ENCODE assay signal across 8 mouse cellular contexts in genomic region chr7:127129638-127130037, GRCm38 (mm10). TPM values are rescaled to one million over a fixed set of nuclear protein-coding genes. Genes with fewer than 3 reads are reported as not detected.
DNase-seq lines count a peak whose midpoint lies in the region; ATAC-seq and TF ChIP-seq lines count a peak whose summit lies in the region.

No protein-coding gene starts in this region.

- TF ChIP-seq CTCF in liver, adult 2 months (IDR thresholded peaks at IDR 0.05; ENCODE audit: low read depth, low read length), result peak; percentile 64

- ATAC-seq in megakaryocyte, adult 5-6 weeks (ENCODE audit: poor library complexity, severe bottlenecking), result peak; percentile 68

- TF ChIP-seq POLR2A in liver, adult 2 months (IDR thresholded peaks at IDR 0.05; ENCODE audit: extremely low read depth, insufficient read depth, low read length), result no peak

- H3K36me3 ChIP-seq in liver, adult 2 months (ENCODE audit: control insufficient read depth, insufficient read depth, low read length), result no peaks in the 10 kb centered on the region

- peak; percentile 54 for DNase-seq in adrenal gland, adult 2 months
- DNase-seq in adrenal gland, adult 8-10 months, result no peak
- DNase-seq in liver, adult 2 months (ENCODE audit: extremely low read depth, low read depth, low spot score), result peak; percentile 78
- DNase-seq in liver, result no peak
- peak; percentile 28 for DNase-seq in cerebellum, adult 8-10 months
- DNase-seq in kidney, postnatal 14 days, result peak; percentile 67
- DNase-seq in c-Kit-positive CD71-positive TER-119-positive erythroid progenitor cells, embryonic 14.5 days (ENCODE audit: low spot score), result no peak

- H3K4me3 ChIP-seq in liver, adult 2 months (ENCODE audit: insufficient read depth, low read depth, low read length), result no peak overlapping the region

- H3K9ac ChIP-seq in liver, adult 2 months (ENCODE audit: low read depth, low read length), result no peak overlapping the region

- peaks cover 3% of the 10 kb centered on the region; the same call in 1 of the 2 replicates for H3K4me1 ChIP-seq in liver, adult 2 months (ENCODE audit: control insufficient read depth, insufficient read depth, low read length)

- H3K79me2 ChIP-seq in liver, adult 2 months (ENCODE audit: control insufficient read depth, insufficient read depth, low read length), result no peaks in the 10 kb centered on the region

- no peak overlapping the region for H3K27ac ChIP-seq in liver, adult 2 months (replicated peaks; ENCODE audit: insufficient read depth, low read depth, low read length)

- WGBS in liver, adult 2 months, result 5% methylated on average over 4 of the region's 4 CpGs

- H3K27me3 ChIP-seq in liver, adult 2 months (ENCODE audit: control insufficient read depth, insufficient read depth, low read length), result no peaks in the 10 kb centered on the region

RNA-seq across cellular contexts. Expression of gene Qprt, which starts 7.6 kb away (rescaled TPM):
- total RNA-seq in adrenal gland, adult 2 months (2021), result under 1 TPM; 0.49 to 0.52 TPM
- 0.77 and 1.0 TPM in 2 replicates for polyA plus RNA-seq in adrenal gland, adult 2 months (2012; rRNA removed)
- total RNA-seq in adrenal gland, adult 8-10 months (2022), result under 1 TPM; 0.12 to 0.83 (median 0.31) TPM
- 116 and 129 TPM in 2 replicates for total RNA-seq in liver, adult 2 months (2014; rRNA removed)
- polyA plus RNA-seq in liver, adult 2 months (2012; rRNA removed), result 196 and 210 TPM in 2 replicates
- total RNA-seq in megakaryocyte, adult 5-6 weeks (2015), result 2.0 and 3.3 TPM in 2 replicates
- total RNA-seq in megakaryocyte, adult 5-6 weeks (2017), result 1.1 and 2.8 TPM in 2 replicates

RNA-seq across cellular contexts. Expression of gene Spn, which starts 8.0 kb away (rescaled TPM):
- total RNA-seq in adrenal gland, adult 2 months (2021), result 1 to 10 TPM in 1 of 2 experiments, under 1 TPM in 1; 0.58 to 1.0 TPM
- 1.0 and 2.0 TPM in 2 replicates for polyA plus RNA-seq in adrenal gland, adult 2 months (2012; rRNA removed)
- 1 to 10 TPM; 1.2 to 2.0 (median 1.7) TPM for total RNA-seq in adrenal gland, adult 8-10 months (2022)
- 0.27 and 0.28 TPM in 2 replicates for total RNA-seq in liver, adult 2 months (2014; rRNA removed)
- polyA plus RNA-seq in liver, adult 2 months (2012; rRNA removed), result 0.54 and 0.88 TPM in 2 replicates
- total RNA-seq in megakaryocyte, adult 5-6 weeks (2015), result 74.6 and 82.8 TPM in 2 replicates
- 241 and 246 TPM in 2 replicates for total RNA-seq in megakaryocyte, adult 5-6 weeks (2017)

RNA-seq across cellular contexts. Expression of gene AI467606, which starts 38.5 kb away (rescaled TPM):
- 1 to 10 TPM; 1.6 to 1.9 TPM for total RNA-seq in adrenal gland, adult 2 months (2021)
- 7.6 TPM in 2 replicates for polyA plus RNA-seq in adrenal gland, adult 2 months (2012; rRNA removed)
- total RNA-seq in adrenal gland, adult 8-10 months (2022), result 1 to 10 TPM; 1.4 to 1.8 (median 1.5) TPM
- total RNA-seq in liver, adult 2 months (2014; rRNA removed), result 0.28 and 0.34 TPM in 2 replicates
- 1.2 and 1.3 TPM in 2 replicates for polyA plus RNA-seq in liver, adult 2 months (2012; rRNA removed)
- total RNA-seq in megakaryocyte, adult 5-6 weeks (2015), result 65.9 and 71.1 TPM in 2 replicates
- 46.6 and 49.2 TPM in 2 replicates for total RNA-seq in megakaryocyte, adult 5-6 weeks (2017)

RNA-seq across cellular contexts. Expression of gene Zg16, which starts 42.5 kb away (rescaled TPM):
- not detected for total RNA-seq in adrenal gland, adult 2 months (2021)
- 0.18 and 0.49 TPM in 2 replicates for polyA plus RNA-seq in adrenal gland, adult 2 months (2012; rRNA removed)
- not detected for total RNA-seq in adrenal gland, adult 8-10 months (2022)
- total RNA-seq in liver, adult 2 months (2014; rRNA removed), result 11.2 and 47.8 TPM in 2 replicates
- 1.2 and 2.3 TPM in 2 replicates for polyA plus RNA-seq in liver, adult 2 months (2012; rRNA removed)
- total RNA-seq in megakaryocyte, adult 5-6 weeks (2015), result 0.96 TPM in 1 of 2 replicates, not detected in the other
- total RNA-seq in megakaryocyte, adult 5-6 weeks (2017), result not detected in 2 replicates

Comparison
In these comparisons a context has a peak if more than half of its experiments do, and no peak if none do; other contexts are left out.
1. DNase-seq: peak in adrenal gland, adult 2 months (single experiment), liver, adult 2 months (single experiment), cerebellum, adult 8-10 months (single experiment) and kidney, postnatal 14 days (single experiment); none in adrenal gland, adult 8-10 months (single experiment), liver (single experiment) and c-Kit-positive CD71-positive TER-119-positive erythroid progenitor cells, embryonic 14.5 days (single experiment).
2. RNA of gene Qprt, which starts 7.6 kb away (total RNA-seq): 116 to 129 TPM in liver, adult 2 months; 1.1 to 3.3 TPM in megakaryocyte, adult 5-6 weeks, 0.49 to 0.52 TPM in adrenal gland, adult 2 months and 0.12 to 0.83 TPM in adrenal gland, adult 8-10 months; every median in the first group is over 10 times any median in the second.
3. RNA of gene Spn, which starts 8.0 kb away (total RNA-seq): 74.6 to 246 TPM in megakaryocyte, adult 5-6 weeks; 1.2 to 2.0 TPM in adrenal gland, adult 8-10 months, 0.58 to 1.0 TPM in adrenal gland, adult 2 months and 0.27 to 0.28 TPM in liver, adult 2 months; every median in the first group is over 10 times any median in the second.
4. RNA of gene AI467606, which starts 38.5 kb away (total RNA-seq): 46.6 to 71.1 TPM in megakaryocyte, adult 5-6 weeks; 1.6 to 1.9 TPM in adrenal gland, adult 2 months, 1.4 to 1.8 TPM in adrenal gland, adult 8-10 months and 0.28 to 0.34 TPM in liver, adult 2 months; every median in the first group is over 10 times any median in the second.